Mouse (Mus musculus): ENCODE data around the gene Ccdc6. TPM values are rescaled to one million over a fixed set of nuclear protein-coding genes. Genes with fewer than 3 reads are reported as not detected.

The Ccdc6 gene
- polyA plus RNA-seq, 1 experiment: 1.6 TPM

GRCm38 (mm10) chr10:70165877-70166276, 69.0 kb downstream of the Ccdc6 start:
- Histone ChIP-seq H3K4me1 (ENCODE audit: control insufficient read depth) (no peaks in the 10 kb centered on the region), H3K9me3 (ENCODE audit: control insufficient read depth, low read length) (no peaks in the 10 kb centered on the region), H3K27me3 (ENCODE audit: control insufficient read depth) (no peaks in the 10 kb centered on the region), H3K36me3 (ENCODE audit: control insufficient read depth) (peaks cover 71% of the 10 kb centered on the region), H3K4me3 (replicated peaks) (no peak overlapping the region)
- no peak for TF ChIP-seq TAL1 (IDR thresholded peaks at IDR 0.05; ENCODE audit: low read length)
- no peak for TF ChIP-seq GATA1 (IDR thresholded peaks at IDR 0.05; ENCODE audit: low read length)

- Histone ChIP-seq H3K4me3 (replicated peaks) (no peak overlapping the region), H3K36me3 (ENCODE audit: control insufficient read depth) (peaks cover 75% of the 10 kb centered on the region)
- no peak for TF ChIP-seq GATA1 (IDR thresholded peaks at IDR 0.05; ENCODE audit: low read length)
- no peak for TF ChIP-seq TAL1 (IDR thresholded peaks at IDR 0.05; ENCODE audit: low read length)
Measured at GRCm38 (mm10) chr10:70166427-70166826, 69.5 kb downstream of the Ccdc6 start.

GRCm38 (mm10) chr10:70167625-70168024, 70.7 kb downstream of the Ccdc6 start:
- peaks cover 78% of the 10 kb centered on the region for H3K36me3 ChIP-seq (ENCODE audit: control insufficient read depth)
- H3K27me3 ChIP-seq (ENCODE audit: control insufficient read depth): no peaks in the 10 kb centered on the region
- H3K4me3 ChIP-seq (replicated peaks): no peak overlapping the region
- no peak for TF ChIP-seq TAL1 (IDR thresholded peaks at IDR 0.05; ENCODE audit: low read length)
- TF ChIP-seq GATA1 (IDR thresholded peaks at IDR 0.05; ENCODE audit: low read length): no peak
- H3K4me1 ChIP-seq (ENCODE audit: control insufficient read depth): no peaks in the 10 kb centered on the region
- no peaks in the 10 kb centered on the region for H3K9me3 ChIP-seq (ENCODE audit: control insufficient read depth, low read length)

More at GRCm38 (mm10) chr10:70166427-70166826, 69.5 kb downstream of the Ccdc6 start:
- no peaks in the 10 kb centered on the region for H3K4me1 ChIP-seq (ENCODE audit: control insufficient read depth)
- no peaks in the 10 kb centered on the region for H3K9me3 ChIP-seq (ENCODE audit: control insufficient read depth, low read length)
- H3K27me3 ChIP-seq (ENCODE audit: control insufficient read depth): no peaks in the 10 kb centered on the region

- Histone ChIP-seq H3K4me1 (ENCODE audit: control insufficient read depth) (no peaks in the 10 kb centered on the region), H3K9me3 (ENCODE audit: control insufficient read depth, low read length) (no peaks in the 10 kb centered on the region), H3K27me3 (ENCODE audit: control insufficient read depth) (no peaks in the 10 kb centered on the region), H3K36me3 (ENCODE audit: control insufficient read depth) (peaks cover 83% of the 10 kb centered on the region), H3K4me3 (replicated peaks) (no peak overlapping the region)
- TF ChIP-seq TAL1 (IDR thresholded peaks at IDR 0.05; ENCODE audit: low read length): no peak
- TF ChIP-seq GATA1 (IDR thresholded peaks at IDR 0.05; ENCODE audit: low read length): no peak
Measured at GRCm38 (mm10) chr10:70168396-70168795, 71.5 kb downstream of the Ccdc6 start.

- no peaks in the 10 kb centered on the region for H3K9me3 ChIP-seq (ENCODE audit: control insufficient read depth, low read length)
- H3K4me3 ChIP-seq (replicated peaks): no peak overlapping the region
- no peaks in the 10 kb centered on the region for H3K27me3 ChIP-seq (ENCODE audit: control insufficient read depth)
- no peaks in the 10 kb centered on the region for H3K4me1 ChIP-seq (ENCODE audit: control insufficient read depth)
- TF ChIP-seq GATA1 (IDR thresholded peaks at IDR 0.05; ENCODE audit: low read length) (no peak), TAL1 (IDR thresholded peaks at IDR 0.05; ENCODE audit: low read length) (no peak)
- peaks cover 80% of the 10 kb centered on the region for H3K36me3 ChIP-seq (ENCODE audit: control insufficient read depth)
Measured at GRCm38 (mm10) chr10:70169044-70169443, 72.1 kb downstream of the Ccdc6 start.

- H3K4me3 ChIP-seq (replicated peaks): no peak overlapping the region
- TF ChIP-seq TAL1 (IDR thresholded peaks at IDR 0.05; ENCODE audit: low read length) (no peak), GATA1 (IDR thresholded peaks at IDR 0.05; ENCODE audit: low read length) (no peak)
- no peaks in the 10 kb centered on the region for H3K27me3 ChIP-seq (ENCODE audit: control insufficient read depth)
- no peaks in the 10 kb centered on the region for H3K4me1 ChIP-seq (ENCODE audit: control insufficient read depth)
- H3K9me3 ChIP-seq (ENCODE audit: control insufficient read depth, low read length): no peaks in the 10 kb centered on the region
- peaks cover 88% of the 10 kb centered on the region for H3K36me3 ChIP-seq (ENCODE audit: control insufficient read depth)
Measured at GRCm38 (mm10) chr10:70173314-70173713, 76.4 kb downstream of the Ccdc6 start.

- no peak overlapping the region for H3K4me3 ChIP-seq (replicated peaks)
- no peaks in the 10 kb centered on the region for H3K27me3 ChIP-seq (ENCODE audit: control insufficient read depth)
- H3K36me3 ChIP-seq (ENCODE audit: control insufficient read depth): peaks cover 85% of the 10 kb centered on the region
- no peaks in the 10 kb centered on the region for H3K4me1 ChIP-seq (ENCODE audit: control insufficient read depth)
- H3K9me3 ChIP-seq (ENCODE audit: control insufficient read depth, low read length): no peaks in the 10 kb centered on the region
- TF ChIP-seq TAL1 (IDR thresholded peaks at IDR 0.05; ENCODE audit: low read length) (no peak), GATA1 (IDR thresholded peaks at IDR 0.05; ENCODE audit: low read length) (no peak)
Measured at GRCm38 (mm10) chr10:70174494-70175190, 77.7 kb downstream of the Ccdc6 start.

GRCm38 (mm10) chr10:70180727-70181126, 83.8 kb downstream of the Ccdc6 start:
- no peaks in the 10 kb centered on the region for H3K9me3 ChIP-seq (ENCODE audit: control insufficient read depth, low read length)
- no peak overlapping the region for H3K4me3 ChIP-seq (replicated peaks)
- H3K36me3 ChIP-seq (ENCODE audit: control insufficient read depth): peaks cover 77% of the 10 kb centered on the region
- no peak for TF ChIP-seq TAL1 (IDR thresholded peaks at IDR 0.05; ENCODE audit: low read length)
- TF ChIP-seq GATA1 (IDR thresholded peaks at IDR 0.05; ENCODE audit: low read length): no peak
- no peaks in the 10 kb centered on the region for H3K4me1 ChIP-seq (ENCODE audit: control insufficient read depth)
- H3K27me3 ChIP-seq (ENCODE audit: control insufficient read depth): no peaks in the 10 kb centered on the region

- no peaks in the 10 kb centered on the region for H3K9me3 ChIP-seq (ENCODE audit: control insufficient read depth, low read length)
- peaks cover 78% of the 10 kb centered on the region for H3K36me3 ChIP-seq (ENCODE audit: control insufficient read depth)
- H3K27me3 ChIP-seq (ENCODE audit: control insufficient read depth): no peaks in the 10 kb centered on the region
- H3K4me3 ChIP-seq (replicated peaks): no peak overlapping the region
- no peaks in the 10 kb centered on the region for H3K4me1 ChIP-seq (ENCODE audit: control insufficient read depth)
- TF ChIP-seq GATA1 (IDR thresholded peaks at IDR 0.05; ENCODE audit: low read length) (no peak), TAL1 (IDR thresholded peaks at IDR 0.05; ENCODE audit: low read length) (no peak)
Measured at GRCm38 (mm10) chr10:70181279-70181972, 84.5 kb downstream of the Ccdc6 start.

Measured in erythroblast, embryonic 14.5 days (primary cell).